Mouse (Mus musculus) activated CD4-positive, CD25-positive, alpha-beta regulatory T cell (primary cell): Measurements from ENCODE around the gene 2010315B03Rik. TPM values are rescaled to one million over a fixed set of nuclear protein-coding genes. Genes with fewer than 3 reads are reported as not detected.

Experiments
- polyA plus RNA-seq, 2 experiments: library from polyadenylated mRNA; unstranded; fragments of 100-300 nt; shearing (Covaris generic); gene quantifications; one replicate each; pipeline ENCODE4 v1.2.1; 2017

Gene 2010315B03Rik
- 10 to 100 TPM; 24.7 to 25.5 TPM for polyA plus RNA-seq

DNA sequence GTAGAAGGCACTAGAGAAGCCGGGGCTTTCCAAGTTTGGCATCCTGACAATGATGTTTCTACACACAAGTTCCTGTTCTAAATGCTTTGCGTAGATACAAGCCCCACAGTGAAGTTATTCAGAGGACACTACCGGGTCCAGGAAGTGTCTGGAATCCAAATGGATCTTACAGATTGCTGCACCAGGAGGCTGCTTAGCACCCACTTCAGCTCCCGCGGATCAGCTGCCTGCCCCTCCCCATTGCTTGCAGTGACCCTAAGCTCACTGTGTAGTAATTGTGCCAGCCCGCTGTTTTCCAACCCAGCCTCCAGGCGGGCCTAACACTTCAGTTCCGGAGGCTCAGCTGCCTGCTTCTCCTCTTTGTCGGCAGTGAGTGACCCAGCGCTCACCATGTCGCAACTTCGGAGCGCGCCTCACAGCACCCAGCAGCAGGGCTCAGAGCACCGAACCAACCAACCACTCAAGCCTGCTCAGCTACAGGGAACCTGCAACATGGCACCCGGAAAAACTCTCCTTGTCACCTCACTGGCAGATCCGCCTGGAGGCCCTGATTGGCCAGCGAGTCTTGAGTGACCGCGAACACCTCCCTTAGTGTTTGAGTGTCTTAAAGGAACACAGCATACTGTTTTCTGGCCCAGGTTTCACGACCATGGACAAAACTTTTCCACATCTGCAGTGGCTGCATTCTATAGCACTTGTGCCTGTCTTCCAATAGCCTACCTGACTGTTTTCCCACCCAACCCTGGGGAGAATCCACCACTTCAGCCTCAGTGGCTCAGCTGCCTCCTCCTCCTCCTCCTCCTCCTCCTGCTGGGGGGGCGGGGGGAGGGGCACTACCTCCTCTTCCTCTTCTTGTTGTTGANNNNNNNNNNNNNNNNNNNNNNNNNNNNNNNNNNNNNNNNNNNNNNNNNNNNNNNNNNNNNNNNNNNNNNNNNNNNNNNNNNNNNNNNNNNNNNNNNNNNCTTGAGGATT lies at the start of gene 2010315B03Rik:
TSS of gene 2010315B03Rik (minus strand) at position 526 of the 972 bp plus-strand sequence.

Other genes starting within 250 kb of the 2010315B03Rik start
- gene Ccr2, start 210.7 kb downstream of the 2010315B03Rik start, polyA plus RNA-seq: 100 to 1,000 TPM in 1 of 2 experiments, 10 to 100 TPM in 1; 47.1 to 251 TPM
- 10 to 100 TPM; 24.8 to 58.5 TPM for gene Ccr5, start 191.2 kb downstream of the 2010315B03Rik start, polyA plus RNA-seq
- gene Ppp2r3d, start 164.2 kb upstream of the 2010315B03Rik start, polyA plus RNA-seq: 10 to 100 TPM; 62.4 to 62.9 TPM
- gene Gm21836, start 181.1 kb upstream of the 2010315B03Rik start, polyA plus RNA-seq: not detected